Mouse (Mus musculus) mature B cell (primary cell): Measurements from ENCODE around the gene Trim37.
"Not testable (repeated sequence)": the region's sequence is repeated elsewhere in the genome, so short reads cannot be mapped to it uniquely, and the experiment has no call there.

ENCODE experiments used
- in situ Hi-C: fragments of 300-500 bp; cut with MboI; formaldehyde crosslinking; loops from 2 replicates; pipeline ENCODE4 v1.14.3; 2019

Trim37 gene

GRCm38 (mm10) chr11:87227056-87227455 lies 100.2 kb downstream of the Trim37 start:
- in situ Hi-C loops: no loop called here

- in situ Hi-C loops: no loop called here
These were observed 106.5 kb downstream of the Trim37 start for GRCm38 (mm10) chr11:87233377-87233776.

GRCm38 (mm10) chr11:87234743-87235485 lies 108.0 kb downstream of the Trim37 start:
- in situ Hi-C loops: no loop called here

- in situ Hi-C loops: no loop called here
These were observed 108.6 kb downstream of the Trim37 start for GRCm38 (mm10) chr11:87235486-87235872.

- in situ Hi-C loops: no loop called here
These were observed 112.1 kb downstream of the Trim37 start for GRCm38 (mm10) chr11:87238891-87239530.

GRCm38 (mm10) chr11:87240141-87240832 lies 113.4 kb downstream of the Trim37 start:
- in situ Hi-C loops: no loop called here

GRCm38 (mm10) chr11:87240833-87241215 lies 113.9 kb downstream of the Trim37 start:
- in situ Hi-C loops: no loop called here

GRCm38 (mm10) chr11:87241256-87241655 lies 114.4 kb downstream of the Trim37 start:
- in situ Hi-C loops: no loop called here

- in situ Hi-C loops: no loop called here
These were observed 118.4 kb downstream of the Trim37 start for GRCm38 (mm10) chr11:87245171-87245840.

GRCm38 (mm10) chr11:87246107-87246651 lies 119.3 kb downstream of the Trim37 start:
- in situ Hi-C loops: no loop called here

GRCm38 (mm10) chr11:87246724-87247493 lies 120.0 kb downstream of the Trim37 start:
- in situ Hi-C loops: no loop called here

- in situ Hi-C loops: no loop called here
These were observed 120.6 kb downstream of the Trim37 start for GRCm38 (mm10) chr11:87247494-87247866.

- in situ Hi-C loops: no loop called here
These were observed 123.3 kb downstream of the Trim37 start for GRCm38 (mm10) chr11:87250132-87250531.

GRCm38 (mm10) chr11:87253294-87253693 lies 126.4 kb downstream of the Trim37 start:
- in situ Hi-C loops: no loop called here

- in situ Hi-C loops: no loop called here
These were observed 127.3 kb downstream of the Trim37 start for GRCm38 (mm10) chr11:87254149-87254548.

- in situ Hi-C loops: no loop called here
These were observed 130.4 kb downstream of the Trim37 start for GRCm38 (mm10) chr11:87257282-87257681.

GRCm38 (mm10) chr11:87259792-87260191 lies 132.9 kb downstream of the Trim37 start:
- in situ Hi-C loops: no loop called here

- in situ Hi-C loops: not testable (repeated sequence)
These were observed 134.8 kb downstream of the Trim37 start for GRCm38 (mm10) chr11:87261705-87262104.

GRCm38 (mm10) chr11:87263946-87264345 lies 137.1 kb downstream of the Trim37 start:
- in situ Hi-C loops: no loop called here

- in situ Hi-C loops: no loop called here
These were observed 139.4 kb downstream of the Trim37 start for GRCm38 (mm10) chr11:87266246-87266645.

- in situ Hi-C loops: no loop called here
These were observed 141.9 kb downstream of the Trim37 start for GRCm38 (mm10) chr11:87268803-87269202.
